Mouse (Mus musculus): ENCODE results near the gene Grm7. TPM values are rescaled to one million over a fixed set of nuclear protein-coding genes. Genes with fewer than 3 reads are reported as not detected.

Grm7 gene
- 46.0 and 53.9 TPM in 2 replicates for polyA plus RNA-seq (2014; fragmentation: Nextera tagmentation; extraction: Ambion mirVana)

DNA sequence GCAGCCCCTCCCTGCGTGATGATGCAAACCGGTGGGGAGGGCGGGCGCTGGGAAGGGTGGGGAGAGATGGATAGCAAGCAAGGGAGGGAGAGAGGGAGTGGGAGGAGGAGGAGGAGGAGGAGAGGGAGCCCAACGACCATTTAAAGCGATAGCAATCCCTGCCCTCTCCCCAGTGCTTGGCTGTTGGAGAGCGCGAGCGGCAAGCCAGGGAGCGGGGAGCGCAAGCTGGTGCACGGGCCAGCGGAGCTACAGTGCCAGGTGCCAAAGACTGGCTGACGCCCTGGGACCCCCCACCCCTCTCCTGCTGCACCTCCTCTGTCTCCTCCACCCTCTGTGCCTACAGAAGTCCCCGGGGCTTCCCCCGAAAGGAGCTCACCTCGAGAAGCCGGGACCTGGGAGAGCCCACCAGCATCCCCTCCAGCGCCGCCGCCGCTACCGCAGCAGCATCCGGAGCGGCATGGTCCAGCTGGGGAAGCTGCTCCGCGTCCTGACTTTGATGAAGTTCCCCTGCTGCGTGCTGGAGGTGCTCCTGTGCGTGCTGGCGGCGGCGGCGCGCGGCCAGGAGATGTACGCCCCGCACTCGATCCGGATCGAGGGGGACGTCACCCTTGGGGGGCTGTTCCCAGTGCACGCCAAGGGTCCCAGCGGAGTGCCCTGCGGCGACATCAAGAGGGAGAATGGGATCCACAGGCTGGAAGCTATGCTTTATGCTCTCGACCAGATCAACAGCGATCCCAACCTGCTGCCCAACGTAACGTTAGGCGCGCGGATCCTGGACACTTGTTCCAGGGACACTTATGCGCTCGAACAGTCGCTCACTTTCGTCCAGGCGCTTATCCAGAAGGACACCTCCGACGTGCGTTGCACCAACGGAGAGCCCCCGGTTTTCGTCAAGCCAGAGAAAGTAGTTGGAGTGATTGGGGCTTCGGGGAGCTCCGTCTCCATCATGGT lies at the start of gene Grm7:
Grm7 (plus strand) TSS at position 171 of the 951 bp plus-strand sequence.
- Histone ChIP-seq H3K9me3 (ENCODE audit: control insufficient read depth, low read length) (no peaks in the 10 kb centered on the region), H3K27me3 (ENCODE audit: control insufficient read depth, insufficient read depth, low read length) (no peaks in the 10 kb centered on the region), H3K27ac (ENCODE audit: low read depth, low read length) (peak within 1 kb of the TSS; percentile 72), H3K4me3 (ENCODE audit: low read depth, low read length) (peak within 1 kb of the TSS; percentile 61), H3K9ac (replicated peaks; ENCODE audit: low read depth, low read length) (peak within 1 kb of the TSS; percentile 43), H3K36me3 (ENCODE audit: control insufficient read depth, insufficient read depth, low read length) (no peaks in the 10 kb centered on the region), H3K4me2 (ENCODE audit: low read depth, low read length) (peak within 1 kb of the TSS; percentile 68), H3K4me1 (ENCODE audit: control insufficient read depth, insufficient read depth, low read length) (peaks cover 4% of the 10 kb centered on the region; the same call in 1 of the 2 replicates)
- WGBS = under 1% methylated on average over 64 of the region's 65 CpGs
- ATAC-seq (ENCODE audit: low read depth) = peak; percentile 90

GRCm38 (mm10) chr6:110645041-110645410 lies 355 bp upstream of the Grm7 start:
- Histone ChIP-seq H3K36me3 (ENCODE audit: control insufficient read depth, insufficient read depth, low read length) (no peaks in the 10 kb centered on the region), H3K27me3 (ENCODE audit: control insufficient read depth, insufficient read depth, low read length) (no peaks in the 10 kb centered on the region), H3K27ac (ENCODE audit: low read depth, low read length) (no peak overlapping the region; the same call in 1 of the 2 replicates), H3K4me1 (ENCODE audit: control insufficient read depth, insufficient read depth, low read length) (peaks cover 4% of the 10 kb centered on the region; the same call in 1 of the 2 replicates), H3K4me2 (ENCODE audit: low read depth, low read length) (peak overlapping the region; percentile 68), H3K9me3 (ENCODE audit: control insufficient read depth, low read length) (no peaks in the 10 kb centered on the region), H3K9ac (replicated peaks; ENCODE audit: low read depth, low read length) (peak overlapping the region; percentile 43), H3K4me3 (ENCODE audit: low read depth, low read length) (peak overlapping the region; percentile 61)
- ATAC-seq (ENCODE audit: low read depth) = no peak; the same call in none of the 2 replicates
- 1% methylated on average over 7 of the region's 7 CpGs for WGBS

- peak overlapping the region; percentile 43 for H3K9ac ChIP-seq (replicated peaks; ENCODE audit: low read depth, low read length)
- no peak for ATAC-seq (ENCODE audit: low read depth)
- H3K27me3 ChIP-seq (ENCODE audit: control insufficient read depth, insufficient read depth, low read length) = no peaks in the 10 kb centered on the region
- H3K36me3 ChIP-seq (ENCODE audit: control insufficient read depth, insufficient read depth, low read length) = no peaks in the 10 kb centered on the region
- 2% methylated on average over 12 of the region's 12 CpGs for WGBS
- H3K9me3 ChIP-seq (ENCODE audit: control insufficient read depth, low read length) = no peaks in the 10 kb centered on the region
- peak overlapping the region; percentile 68 for H3K4me2 ChIP-seq (ENCODE audit: low read depth, low read length)
- peaks cover 4% of the 10 kb centered on the region; the same call in 1 of the 2 replicates for H3K4me1 ChIP-seq (ENCODE audit: control insufficient read depth, insufficient read depth, low read length)
- no peak overlapping the region for H3K27ac ChIP-seq (ENCODE audit: low read depth, low read length)
- H3K4me3 ChIP-seq (ENCODE audit: low read depth, low read length) = peak overlapping the region; percentile 61
These were observed 1.5 kb downstream of the Grm7 start for GRCm38 (mm10) chr6:110646901-110647300.

DNA sequence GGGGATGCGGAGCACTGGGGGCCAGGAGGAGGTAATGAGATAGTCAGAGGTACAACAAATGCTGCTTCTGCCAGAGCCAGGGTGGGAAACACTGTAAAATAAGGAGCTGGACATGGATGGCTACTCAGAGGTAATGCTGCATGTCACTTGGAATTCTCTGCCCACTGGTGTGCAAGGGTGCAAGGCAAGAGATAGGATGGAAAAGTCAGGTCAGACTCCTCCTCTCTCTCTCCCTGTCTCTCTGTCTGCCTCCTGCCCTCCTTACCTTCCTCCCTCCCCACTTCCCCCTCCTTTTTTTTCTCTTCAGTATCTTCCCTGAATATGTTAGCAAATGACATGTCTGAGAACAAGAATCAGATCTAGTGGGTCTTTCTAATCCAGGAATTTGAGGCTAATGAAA lies 3.8 kb downstream of the Grm7 start:
- H3K9me3 ChIP-seq (ENCODE audit: control insufficient read depth, low read length) = no peaks in the 10 kb centered on the region
- H3K36me3 ChIP-seq (ENCODE audit: control insufficient read depth, insufficient read depth, low read length) = no peaks in the 10 kb centered on the region
- peaks cover 4% of the 10 kb centered on the region; the same call in 1 of the 2 replicates for H3K4me1 ChIP-seq (ENCODE audit: control insufficient read depth, insufficient read depth, low read length)
- peak overlapping the region; percentile 21 for H3K4me3 ChIP-seq (ENCODE audit: low read depth, low read length)
- peak overlapping the region; percentile 41; the same call in 1 of the 2 replicates for H3K9ac ChIP-seq (replicated peaks; ENCODE audit: low read depth, low read length)
- H3K27ac ChIP-seq (ENCODE audit: low read depth, low read length) = no peak overlapping the region
- no peaks in the 10 kb centered on the region for H3K27me3 ChIP-seq (ENCODE audit: control insufficient read depth, insufficient read depth, low read length)
- no peak for ATAC-seq (ENCODE audit: low read depth)
- WGBS = 78% methylated on average over 1 of the region's 1 CpGs
- H3K4me2 ChIP-seq (ENCODE audit: low read depth, low read length) = peak overlapping the region; percentile 68

- H3K36me3 ChIP-seq (ENCODE audit: control insufficient read depth, insufficient read depth, low read length) = no peaks in the 10 kb centered on the region
- no peaks in the 10 kb centered on the region for H3K9me3 ChIP-seq (ENCODE audit: control insufficient read depth, low read length)
- no peak for ATAC-seq (ENCODE audit: low read depth)
- no peak overlapping the region for H3K9ac ChIP-seq (replicated peaks; ENCODE audit: low read depth, low read length)
- no peak overlapping the region for H3K4me2 ChIP-seq (ENCODE audit: low read depth, low read length)
- no peak overlapping the region for H3K4me3 ChIP-seq (ENCODE audit: low read depth, low read length)
- no peaks in the 10 kb centered on the region for H3K27me3 ChIP-seq (ENCODE audit: control insufficient read depth, insufficient read depth, low read length)
- H3K27ac ChIP-seq (ENCODE audit: low read depth, low read length) = no peak overlapping the region
- peaks cover 4% of the 10 kb centered on the region; the same call in 1 of the 2 replicates for H3K4me1 ChIP-seq (ENCODE audit: control insufficient read depth, insufficient read depth, low read length)
- 83% methylated on average over 5 of the region's 5 CpGs for WGBS
These were observed 8.1 kb downstream of the Grm7 start for GRCm38 (mm10) chr6:110653361-110654001.

GRCm38 (mm10) chr6:110664436-110664835 lies 19.1 kb downstream of the Grm7 start:
- no peaks in the 10 kb centered on the region for H3K27me3 ChIP-seq (ENCODE audit: control insufficient read depth, insufficient read depth, low read length)
- no peak overlapping the region for H3K9ac ChIP-seq (replicated peaks; ENCODE audit: low read depth, low read length)
- no peak overlapping the region for H3K27ac ChIP-seq (ENCODE audit: low read depth, low read length)
- no peak overlapping the region for H3K4me3 ChIP-seq (ENCODE audit: low read depth, low read length)
- H3K36me3 ChIP-seq (ENCODE audit: control insufficient read depth, insufficient read depth, low read length) = no peaks in the 10 kb centered on the region
- H3K4me2 ChIP-seq (ENCODE audit: low read depth, low read length) = no peak overlapping the region
- H3K4me1 ChIP-seq (ENCODE audit: control insufficient read depth, insufficient read depth, low read length) = no peaks in the 10 kb centered on the region
- WGBS = 90% methylated on average over 1 of the region's 1 CpGs
- ATAC-seq (ENCODE audit: low read depth) = no peak
- H3K9me3 ChIP-seq (ENCODE audit: control insufficient read depth, low read length) = no peaks in the 10 kb centered on the region

GRCm38 (mm10) chr6:110668447-110668846 lies 23.1 kb downstream of the Grm7 start:
- no peaks in the 10 kb centered on the region for H3K4me1 ChIP-seq (ENCODE audit: control insufficient read depth, insufficient read depth, low read length)
- 67% methylated on average over 5 of the region's 5 CpGs for WGBS
- no peak overlapping the region for H3K27ac ChIP-seq (ENCODE audit: low read depth, low read length)
- ATAC-seq (ENCODE audit: low read depth) = no peak
- no peak overlapping the region for H3K9ac ChIP-seq (replicated peaks; ENCODE audit: low read depth, low read length)
- H3K4me2 ChIP-seq (ENCODE audit: low read depth, low read length) = no peak overlapping the region
- H3K4me3 ChIP-seq (ENCODE audit: low read depth, low read length) = no peak overlapping the region
- H3K9me3 ChIP-seq (ENCODE audit: control insufficient read depth, low read length) = no peaks in the 10 kb centered on the region
- no peaks in the 10 kb centered on the region for H3K36me3 ChIP-seq (ENCODE audit: control insufficient read depth, insufficient read depth, low read length)
- H3K27me3 ChIP-seq (ENCODE audit: control insufficient read depth, insufficient read depth, low read length) = no peaks in the 10 kb centered on the region

DNA sequence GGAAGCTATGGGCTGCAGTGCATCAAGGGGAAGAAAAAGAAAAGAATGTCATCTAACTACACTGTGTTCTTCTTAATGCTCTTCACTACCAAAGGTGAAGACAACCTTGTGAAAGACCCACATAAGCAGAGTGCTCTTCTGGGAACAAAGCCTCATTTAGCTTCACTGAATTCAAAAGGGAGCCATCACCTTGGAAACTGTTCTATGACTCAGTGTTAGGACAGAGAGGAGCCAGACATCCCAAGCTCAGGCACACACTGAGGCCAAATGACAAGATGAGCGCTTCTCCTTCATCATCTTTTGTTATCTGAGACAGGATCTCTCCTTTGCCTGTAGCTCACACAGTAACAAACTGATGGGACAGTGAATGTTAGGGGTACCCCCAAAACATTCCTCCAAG lies 45.6 kb downstream of the Grm7 start:
- Histone ChIP-seq H3K4me1 (ENCODE audit: control insufficient read depth, insufficient read depth, low read length) (no peaks in the 10 kb centered on the region), H3K27me3 (ENCODE audit: control insufficient read depth, insufficient read depth, low read length) (no peaks in the 10 kb centered on the region), H3K36me3 (ENCODE audit: control insufficient read depth, insufficient read depth, low read length) (no peaks in the 10 kb centered on the region), H3K4me3 (ENCODE audit: low read depth, low read length) (no peak overlapping the region), H3K9ac (replicated peaks; ENCODE audit: low read depth, low read length) (no peak overlapping the region), H3K27ac (ENCODE audit: low read depth, low read length) (no peak overlapping the region), H3K4me2 (ENCODE audit: low read depth, low read length) (no peak overlapping the region), H3K9me3 (ENCODE audit: control insufficient read depth, low read length) (no peaks in the 10 kb centered on the region)
- no peak for ATAC-seq (ENCODE audit: low read depth)
- WGBS = 81% methylated on average over 1 of the region's 1 CpGs

GRCm38 (mm10) chr6:110709763-110710162 lies 64.4 kb downstream of the Grm7 start:
- H3K27me3 ChIP-seq (ENCODE audit: control insufficient read depth, insufficient read depth, low read length) = no peaks in the 10 kb centered on the region
- H3K36me3 ChIP-seq (ENCODE audit: control insufficient read depth, insufficient read depth, low read length) = no peaks in the 10 kb centered on the region
- no peaks in the 10 kb centered on the region for H3K4me1 ChIP-seq (ENCODE audit: control insufficient read depth, insufficient read depth, low read length)
- H3K4me2 ChIP-seq (ENCODE audit: low read depth, low read length) = no peak overlapping the region
- WGBS = 79% methylated on average over 5 of the region's 5 CpGs
- H3K27ac ChIP-seq (ENCODE audit: low read depth, low read length) = no peak overlapping the region
- no peak overlapping the region for H3K4me3 ChIP-seq (ENCODE audit: low read depth, low read length)
- no peaks in the 10 kb centered on the region for H3K9me3 ChIP-seq (ENCODE audit: control insufficient read depth, low read length)
- H3K9ac ChIP-seq (replicated peaks; ENCODE audit: low read depth, low read length) = no peak overlapping the region
- no peak for ATAC-seq (ENCODE audit: low read depth)
